Mouse (Mus musculus) heart, postnatal 4 days (tissue): ENCODE measurements at regions not wholly inside any gene's neighbourhood (a gene's known extent, or its start where the extent isn't known, plus 50 kb on each side); places are given as distances from the start of the nearest gene placed in this dataset.

Experiments used
- DNase-seq: peaks from one replicate; pipeline ENCODE4 v3.0.0; 2021

DNA sequence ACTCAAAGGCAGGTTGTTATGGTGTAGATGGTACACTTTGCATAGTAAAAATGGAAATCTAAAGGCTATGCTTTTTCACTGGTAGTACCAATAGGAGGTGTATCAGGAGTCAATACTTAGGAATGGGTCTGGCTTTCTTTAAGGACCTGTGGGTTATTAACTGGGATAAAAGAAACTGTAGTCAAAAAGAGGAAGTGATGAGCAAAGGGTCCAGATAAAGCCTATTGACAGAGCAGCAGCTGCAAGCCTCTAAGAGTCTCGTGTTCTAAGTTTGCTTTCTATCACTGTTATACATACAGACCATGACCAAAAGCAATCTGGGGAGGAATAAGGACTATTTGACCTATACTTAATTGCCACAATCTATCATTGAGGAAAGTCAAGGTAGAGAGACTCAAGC, 683.0 kb downstream of the Stpg2 start:
- DNase-seq: no peak

GRCm38 (mm10) chr3:139890186-139890585, 684.7 kb downstream of the Stpg2 start:
- no peak for DNase-seq

DNA sequence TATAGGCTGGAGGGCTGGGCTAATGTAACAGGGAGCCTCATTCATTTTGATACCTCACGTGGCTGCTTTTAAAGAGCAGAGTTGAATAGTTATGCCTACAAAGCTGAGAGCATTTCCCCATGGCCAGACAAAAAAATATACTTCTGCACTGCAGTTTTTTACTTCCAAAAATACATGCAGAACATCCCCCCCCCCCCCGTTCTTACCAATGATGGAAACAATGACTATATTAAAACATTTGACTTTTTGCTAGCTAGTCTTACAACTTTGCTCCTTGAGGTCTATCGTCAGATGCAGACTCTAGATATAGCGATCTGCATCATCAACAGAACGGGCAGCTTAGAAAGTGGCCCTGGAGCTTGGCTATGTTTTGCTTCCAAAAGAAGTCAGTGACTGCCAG, 692.4 kb downstream of the Stpg2 start:
- no peak for DNase-seq

- DNase-seq: no peak
These were observed 693.7 kb downstream of the Stpg2 start for GRCm38 (mm10) chr3:139899213-139899612.

DNA sequence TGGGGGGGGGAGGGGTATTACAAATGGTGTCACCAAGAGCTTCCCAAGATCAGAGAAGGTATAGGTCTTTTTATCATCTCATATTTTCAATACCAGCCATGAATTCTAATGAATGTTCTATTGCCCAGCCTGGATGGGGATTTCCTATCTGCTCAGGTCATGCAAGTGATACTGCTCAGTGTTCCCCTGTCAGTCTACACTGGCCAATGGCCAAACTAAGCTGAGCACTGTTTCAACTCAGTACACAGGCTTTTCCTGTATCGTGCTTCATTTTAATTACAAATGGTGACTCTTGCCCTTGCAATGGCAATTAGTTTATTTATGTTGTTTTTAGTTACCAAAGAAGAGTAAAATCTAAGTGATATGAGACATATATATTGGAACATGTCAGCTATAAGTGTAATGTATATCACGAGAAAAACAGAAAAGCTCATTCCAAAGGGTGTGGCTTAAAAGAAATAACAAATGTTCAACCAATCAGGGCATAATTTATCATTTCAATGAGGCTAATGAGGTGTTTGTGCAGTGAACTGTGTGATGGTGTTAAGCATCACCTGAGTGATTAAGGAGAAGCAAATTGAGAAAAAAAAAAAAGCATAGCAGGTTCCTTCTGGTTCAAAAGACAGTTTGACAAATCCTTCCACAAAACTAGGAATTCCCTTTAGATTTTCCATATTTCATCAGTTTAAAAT, 708.3 kb downstream of the Stpg2 start:
- no peak for DNase-seq

DNA sequence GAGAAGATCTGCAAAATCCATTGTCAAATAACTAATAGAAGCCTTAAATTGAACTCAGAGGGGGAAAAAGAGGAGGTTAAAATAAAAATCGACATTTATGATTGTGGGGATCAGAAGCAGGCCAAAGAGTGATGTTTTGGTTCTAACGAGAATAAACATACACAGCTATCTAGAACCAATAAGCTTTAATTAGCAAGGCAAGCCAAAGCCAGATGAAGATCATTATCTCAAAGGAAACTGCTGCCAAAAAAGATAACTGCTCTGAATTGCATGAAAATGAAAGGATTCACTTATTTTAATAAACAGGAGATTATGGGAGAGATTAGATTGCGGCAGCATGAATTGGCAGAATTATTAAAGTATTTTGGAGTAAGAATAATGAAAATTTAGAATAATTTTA, 716.8 kb downstream of the Stpg2 start:
- DNase-seq: no peak

DNA sequence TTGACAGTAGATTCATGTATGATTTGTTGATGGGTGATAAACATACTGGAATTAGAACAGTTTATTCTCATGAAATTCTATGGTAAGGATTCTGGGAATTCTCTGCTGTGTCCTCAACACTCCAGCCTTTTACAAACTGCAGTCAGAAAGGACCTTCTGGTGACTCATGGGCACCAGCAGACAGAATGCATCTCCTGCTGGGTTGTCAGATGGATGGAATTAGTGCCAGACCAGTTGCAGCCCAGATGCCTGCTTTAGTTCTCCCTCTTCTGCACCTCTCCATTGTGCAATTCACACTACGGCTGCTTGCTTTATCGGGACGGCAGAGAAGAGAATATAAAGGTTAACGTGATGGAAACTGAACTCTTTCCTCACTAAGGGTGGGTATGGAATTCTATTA, 727.5 kb downstream of the Stpg2 start:
- no peak for DNase-seq

GRCm38 (mm10) chr3:139946209-139946608, 740.7 kb downstream of the Stpg2 start:
- no peak for DNase-seq

- no peak for DNase-seq
These were observed 741.8 kb downstream of the Stpg2 start for GRCm38 (mm10) chr3:139947247-139947646.

DNA sequence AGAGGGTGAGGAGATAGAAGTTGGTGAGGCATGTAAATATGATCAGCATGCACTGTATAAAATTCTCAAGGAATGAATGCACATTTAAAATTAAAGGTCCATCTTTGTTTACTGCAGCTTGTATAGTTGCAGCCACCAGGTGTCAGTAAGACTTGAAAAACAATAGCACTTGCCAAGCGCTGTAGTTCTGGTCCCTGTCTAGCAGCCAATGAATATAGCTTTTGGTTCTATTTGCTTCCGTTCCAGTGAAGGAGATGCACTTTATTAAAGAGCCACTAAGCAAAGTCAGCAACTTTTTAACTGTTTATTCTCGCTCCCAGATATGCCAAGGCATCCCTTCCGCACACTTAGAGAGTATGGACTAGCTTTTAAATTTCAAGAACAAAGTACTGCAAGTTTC, 743.6 kb downstream of the Stpg2 start:
- no peak for DNase-seq

DNA sequence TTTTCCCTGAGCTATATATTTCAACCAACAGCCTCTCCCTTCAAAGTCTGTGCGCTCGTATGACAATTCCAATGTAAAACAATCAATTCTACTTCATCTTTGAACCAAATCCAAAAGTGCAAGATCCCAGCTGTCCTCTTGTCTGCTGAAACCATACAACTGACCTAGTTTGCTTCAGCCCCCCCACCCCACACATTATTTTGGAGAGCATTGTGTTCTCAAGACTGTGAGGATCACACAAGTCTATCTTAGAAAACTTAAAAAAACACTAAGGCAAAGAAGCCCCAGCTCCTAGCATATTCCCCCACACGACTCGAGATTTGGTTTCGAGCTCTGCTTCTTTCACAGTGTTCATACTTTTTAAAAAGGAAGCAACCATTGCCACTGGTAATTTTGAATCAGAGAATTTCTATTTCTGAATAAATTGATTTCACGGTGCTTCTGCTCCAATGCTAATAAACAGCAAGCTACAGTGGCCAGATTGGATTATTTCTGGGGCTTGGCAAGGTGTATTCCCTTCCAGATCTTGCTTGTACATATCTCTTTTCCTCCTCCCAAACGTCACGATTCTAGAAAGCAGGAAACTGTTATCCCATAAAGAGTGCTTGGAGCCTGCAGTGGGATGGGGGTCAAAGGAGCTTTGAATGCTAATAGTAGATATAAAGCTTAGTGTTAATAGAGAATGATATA, 744.7 kb downstream of the Stpg2 start:
- no peak for DNase-seq

GRCm38 (mm10) chr3:139951516-139951915, 746.0 kb downstream of the Stpg2 start:
- DNase-seq: no peak

- DNase-seq: no peak
These were observed 772.7 kb downstream of the Stpg2 start for GRCm38 (mm10) chr3:139978172-139978571.

- no peak for DNase-seq
These were observed 780.5 kb downstream of the Stpg2 start for GRCm38 (mm10) chr3:139985830-139986481.

DNA sequence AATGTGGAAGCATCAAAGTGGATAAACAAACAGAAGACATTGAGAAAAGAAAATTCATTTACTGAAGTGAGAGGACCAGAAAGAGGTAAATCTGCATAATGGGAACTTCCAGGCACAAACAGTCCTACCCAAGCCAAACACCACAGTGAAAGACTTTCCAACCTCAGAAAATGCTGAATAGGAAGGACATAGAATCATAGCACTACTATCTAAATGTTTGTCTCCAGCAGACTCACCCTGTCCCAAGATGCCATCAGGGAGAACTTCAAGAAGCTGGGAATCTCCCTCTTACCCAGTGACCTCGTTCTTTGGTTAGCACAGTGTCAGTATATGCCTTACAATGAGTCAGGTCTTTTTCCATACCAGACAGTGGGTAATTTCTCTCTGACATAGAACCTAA, 783.4 kb downstream of the Stpg2 start:
- DNase-seq: no peak

GRCm38 (mm10) chr3:139989380-139989779, 783.9 kb downstream of the Stpg2 start:
- DNase-seq: no peak

DNA sequence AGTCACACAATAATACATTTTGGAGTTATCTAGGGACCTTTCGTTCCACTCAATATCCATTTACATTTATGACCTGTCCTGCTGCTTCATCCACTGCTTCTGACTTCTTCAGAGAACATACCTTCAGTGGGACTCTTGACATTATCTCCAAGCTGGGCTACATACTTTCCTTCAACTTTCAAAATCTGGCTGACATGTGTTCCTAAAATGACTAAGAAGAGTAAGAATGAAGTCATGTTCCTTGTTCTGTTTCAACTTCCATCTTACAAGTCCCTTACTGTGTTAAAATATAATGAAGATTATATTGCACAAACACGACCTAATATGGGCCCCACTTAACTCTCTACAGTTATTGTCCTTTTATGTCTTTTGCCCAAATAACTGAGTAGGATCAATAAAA, 807.0 kb downstream of the Stpg2 start:
- DNase-seq: no peak

DNA sequence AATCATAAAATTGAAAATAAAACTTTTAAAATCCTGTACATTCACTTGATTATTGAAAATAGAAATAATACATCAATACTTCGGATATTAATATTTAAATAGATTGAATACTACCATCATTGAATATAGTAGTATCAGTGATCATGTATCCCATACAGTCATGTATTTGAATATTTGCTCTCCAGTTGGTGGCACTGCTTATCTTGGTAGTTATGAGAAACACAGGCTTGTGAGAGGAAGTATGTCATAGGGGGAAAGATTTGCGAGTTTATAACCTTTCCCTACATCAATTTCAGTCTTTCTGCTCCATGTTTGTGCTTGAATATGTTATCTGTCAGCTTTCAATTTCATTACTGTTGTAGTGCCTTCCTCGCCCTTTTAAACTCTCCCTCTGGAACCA, 828.6 kb downstream of the Stpg2 start:
- DNase-seq: no peak

- DNase-seq: no peak
These were observed 829.6 kb downstream of the Stpg2 start for GRCm38 (mm10) chr3:140035142-140035541.

DNA sequence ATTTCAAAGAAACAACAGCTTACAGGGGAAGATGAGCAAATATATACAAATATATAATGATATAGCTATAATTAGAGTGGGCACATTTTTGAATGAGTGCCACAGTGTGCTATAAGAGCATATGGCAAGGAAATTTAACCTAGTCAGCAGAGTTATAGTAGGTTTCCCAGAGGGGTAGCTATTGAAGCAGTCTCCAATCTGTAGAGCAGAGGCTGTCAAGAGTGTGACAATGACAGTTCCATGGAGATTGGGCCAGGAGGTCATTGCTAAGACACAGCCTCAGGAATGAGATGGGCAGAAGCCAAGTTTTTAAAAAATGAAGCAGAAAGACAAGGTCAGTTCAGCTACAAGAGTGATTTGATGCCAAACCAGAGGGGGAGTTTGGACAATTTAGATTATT, 839.4 kb downstream of the Stpg2 start:
- DNase-seq: no peak

GRCm38 (mm10) chr3:140054634-140055033, 849.1 kb downstream of the Stpg2 start:
- DNase-seq: no peak

- no peak for DNase-seq
These were observed 852.6 kb downstream of the Stpg2 start for GRCm38 (mm10) chr3:140057962-140058631.

DNA sequence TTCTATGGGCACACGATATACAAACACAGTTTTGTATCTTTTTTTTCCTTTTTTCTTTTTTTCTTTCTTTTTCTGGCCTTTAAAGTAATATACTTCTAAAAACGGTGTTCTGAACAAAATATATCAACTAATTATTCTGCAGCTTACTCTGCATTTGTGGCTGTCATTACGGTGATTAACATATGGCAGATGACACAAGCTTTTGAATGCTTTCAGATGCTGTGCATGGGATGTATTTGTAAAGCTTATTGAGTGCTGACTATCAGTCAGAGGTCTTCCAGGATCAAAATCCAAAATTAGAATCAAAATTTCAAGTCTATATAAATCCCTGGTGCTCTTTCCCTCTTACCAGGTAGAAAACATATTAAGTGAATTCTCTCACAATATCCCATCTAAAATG, 853.6 kb downstream of the Stpg2 start:
- no peak for DNase-seq
